Mouse (Mus musculus): ENCODE measurements around the gene Jarid2. TPM values are rescaled to one million over a fixed set of nuclear protein-coding genes. Genes with fewer than 3 reads are reported as not detected.
"Not testable (repeated sequence)": the region's sequence is repeated elsewhere in the genome, so short reads cannot be mapped to it uniquely, and the experiment has no call there.

The Jarid2 gene
- total RNA-seq (2014; fragmentation: Nextera tagmentation) (37.8 and 58.5 TPM in 2 replicates), total RNA-seq (2017) (31.0 and 37.9 TPM in 2 replicates)

DNA sequence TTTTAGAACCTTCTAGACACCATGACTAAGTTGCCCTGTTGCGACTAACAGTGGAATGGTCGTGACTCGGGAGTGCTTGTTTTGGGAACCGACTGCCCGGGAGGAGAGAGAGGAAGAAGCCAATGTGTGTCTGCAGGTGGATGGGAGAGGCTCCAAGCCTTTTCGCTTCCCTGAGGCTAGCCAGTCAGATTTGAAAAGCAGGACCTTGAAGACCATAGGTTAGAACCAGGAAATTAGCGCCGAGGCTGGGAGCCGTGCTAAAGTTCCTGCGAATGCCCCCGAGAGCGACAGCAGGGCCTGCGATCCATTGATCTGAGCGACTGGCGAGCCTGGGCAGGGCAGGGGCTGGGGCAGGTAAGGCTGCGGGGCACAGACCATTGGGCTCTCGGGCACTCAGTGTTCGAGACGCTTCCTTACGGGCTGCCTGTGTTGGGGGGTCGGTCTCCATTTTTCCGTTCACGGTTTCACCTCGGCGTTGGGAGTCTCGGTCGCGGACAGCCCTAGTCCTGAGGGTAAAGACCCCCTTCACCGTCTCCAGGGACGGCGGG lies at the start of gene Jarid2:
Gene Jarid2, plus strand, starts transcription at position 51 of the 548 bp plus-strand sequence.
- ATAC-seq (replicated peaks; ENCODE audit: poor library complexity, severe bottlenecking) = no peak

DNA sequence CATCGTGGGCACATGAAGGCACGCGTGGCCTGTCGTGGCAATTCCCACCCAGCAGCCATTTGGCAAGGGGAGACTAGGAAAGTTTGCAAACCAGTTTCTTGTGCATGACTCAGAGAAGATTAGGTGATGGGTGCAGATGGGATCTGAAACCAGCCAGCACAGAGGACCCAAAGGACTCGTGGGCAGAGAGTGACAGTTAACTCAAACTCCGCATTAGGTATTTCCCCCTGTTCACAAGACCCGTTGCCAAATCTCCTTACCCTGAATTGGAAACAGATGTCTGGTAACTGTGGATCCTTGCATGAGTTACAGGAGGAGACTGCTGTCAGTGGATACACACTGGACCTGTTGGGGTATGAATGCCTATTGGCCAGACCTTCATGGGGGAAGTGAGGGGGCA lies 48.2 kb upstream of the Jarid2 start:
- peak; percentile 53; the same call in 1 of the 2 replicates for ATAC-seq (replicated peaks; ENCODE audit: poor library complexity, severe bottlenecking)

DNA sequence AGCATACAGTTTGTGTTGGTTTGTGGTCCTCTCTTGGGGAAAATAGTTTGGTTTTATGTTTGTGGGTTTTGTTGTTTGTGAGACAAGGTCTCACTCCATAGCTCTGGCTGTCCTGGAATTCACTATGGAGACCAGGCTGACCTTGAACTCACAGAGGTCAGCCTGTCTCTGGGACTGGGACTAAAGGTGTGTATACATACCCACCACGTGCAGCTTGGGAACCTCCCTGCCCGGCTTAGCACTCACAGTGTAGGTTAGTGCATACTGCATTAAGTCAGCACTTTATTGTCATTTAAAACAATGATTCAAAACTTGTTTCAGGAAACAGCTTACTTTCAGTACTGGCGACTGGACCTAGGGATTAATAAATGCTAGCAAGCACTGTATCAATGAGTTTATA lies 41.1 kb upstream of the Jarid2 start:
- ATAC-seq (replicated peaks; ENCODE audit: poor library complexity, severe bottlenecking) = no peak

- ATAC-seq (replicated peaks; ENCODE audit: poor library complexity, severe bottlenecking) = no peak
Observed at GRCm38 (mm10) chr13:44697628-44698027, 31.6 kb upstream of the Jarid2 start.

DNA sequence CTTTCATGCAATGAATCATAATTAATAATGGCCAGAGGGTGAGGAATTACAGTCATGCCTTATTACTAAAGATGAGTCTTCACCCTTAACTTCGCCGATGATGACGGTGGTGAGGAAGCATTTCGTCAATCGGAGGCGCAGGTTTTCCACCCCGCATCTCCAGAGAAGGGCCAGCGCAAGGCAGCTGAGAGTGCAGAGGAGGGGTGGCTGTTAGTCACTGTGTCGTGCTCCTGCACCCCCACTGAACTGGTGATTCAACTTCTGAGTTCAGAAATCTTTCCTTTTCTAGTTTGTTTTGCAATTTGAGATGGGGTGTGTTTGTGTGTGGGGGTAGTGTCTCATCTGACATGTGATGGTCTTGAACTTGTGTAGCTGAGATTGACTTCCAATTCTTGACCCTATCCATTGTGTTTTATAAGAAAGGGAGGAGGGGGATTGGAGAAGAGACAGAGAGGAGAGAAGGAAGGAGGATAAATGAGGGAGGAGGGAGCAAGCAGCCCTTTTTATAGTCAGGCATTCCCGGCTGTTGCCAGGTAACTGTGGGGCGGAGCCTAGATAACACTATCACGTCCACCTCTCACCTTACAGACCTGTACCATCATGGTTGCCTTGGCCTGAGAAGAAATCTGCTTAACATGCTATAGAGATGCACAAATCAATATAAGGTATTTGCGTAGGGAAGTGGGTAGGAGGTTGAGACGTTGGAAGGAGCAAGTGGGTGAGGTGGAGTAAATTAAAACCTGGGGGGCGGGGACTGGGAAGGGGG lies 25.1 kb upstream of the Jarid2 start:
- no peak for ATAC-seq (replicated peaks; ENCODE audit: poor library complexity, severe bottlenecking)

GRCm38 (mm10) chr13:44705031-44705742 lies 24.1 kb upstream of the Jarid2 start:
- no peak for ATAC-seq (replicated peaks; ENCODE audit: poor library complexity, severe bottlenecking)

DNA sequence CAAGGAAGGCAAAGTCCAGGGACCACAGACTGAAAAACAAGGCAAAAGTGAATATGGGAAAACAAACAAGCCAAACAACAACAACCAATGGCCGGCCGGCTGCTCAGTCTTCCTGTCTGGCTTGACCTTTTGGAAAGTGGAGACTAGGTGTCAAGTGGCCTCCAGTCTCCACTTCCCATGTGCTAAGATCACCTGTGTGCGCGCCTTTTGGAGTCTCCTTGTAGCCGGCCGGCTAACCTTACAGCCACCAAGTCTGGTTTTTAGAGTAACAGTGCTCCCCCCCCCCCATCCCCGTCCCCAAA lies 23.6 kb upstream of the Jarid2 start:
- no peak for ATAC-seq (replicated peaks; ENCODE audit: poor library complexity, severe bottlenecking)

- no peak for ATAC-seq (replicated peaks; ENCODE audit: poor library complexity, severe bottlenecking)
Observed at GRCm38 (mm10) chr13:44706206-44706915, 22.9 kb upstream of the Jarid2 start.

- no peak for ATAC-seq (replicated peaks; ENCODE audit: poor library complexity, severe bottlenecking)
Observed at GRCm38 (mm10) chr13:44707176-44707575, 22.1 kb upstream of the Jarid2 start.

DNA sequence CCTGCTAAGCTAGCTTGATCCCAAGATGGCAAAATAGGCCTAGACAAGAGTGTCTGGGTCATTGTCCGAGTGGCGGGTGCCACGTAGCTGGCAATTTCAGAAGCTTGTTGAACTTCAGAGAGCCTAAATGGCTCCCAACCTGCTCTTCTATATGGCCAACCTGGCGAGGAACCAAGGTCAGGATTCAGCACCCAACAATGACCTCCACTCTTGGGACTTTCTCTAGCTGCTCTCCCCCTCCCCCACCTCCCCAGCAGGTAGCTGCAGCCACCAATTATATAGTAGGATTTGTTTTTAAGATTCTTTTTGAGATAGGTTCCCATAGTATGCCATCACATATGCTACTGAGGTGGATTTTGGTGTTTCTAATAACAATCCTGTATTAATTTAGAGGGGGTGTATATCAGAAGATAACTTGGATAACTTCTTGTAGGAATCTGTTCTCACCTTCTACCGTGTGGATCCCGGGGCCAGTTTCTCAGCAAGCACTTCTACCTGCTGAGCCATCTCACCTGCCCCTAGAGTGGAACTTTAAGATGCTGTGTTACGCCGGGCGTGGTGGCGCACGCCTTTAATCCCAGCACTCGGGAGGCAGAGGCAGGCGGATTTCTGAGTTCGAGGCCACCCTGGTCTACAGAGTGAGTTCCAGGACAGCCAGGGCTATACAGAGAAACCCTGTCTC lies 20.8 kb upstream of the Jarid2 start:
- ATAC-seq (replicated peaks; ENCODE audit: poor library complexity, severe bottlenecking) = no peak

- ATAC-seq (replicated peaks; ENCODE audit: poor library complexity, severe bottlenecking) = no peak
Observed at GRCm38 (mm10) chr13:44709747-44710480, 19.4 kb upstream of the Jarid2 start.

DNA sequence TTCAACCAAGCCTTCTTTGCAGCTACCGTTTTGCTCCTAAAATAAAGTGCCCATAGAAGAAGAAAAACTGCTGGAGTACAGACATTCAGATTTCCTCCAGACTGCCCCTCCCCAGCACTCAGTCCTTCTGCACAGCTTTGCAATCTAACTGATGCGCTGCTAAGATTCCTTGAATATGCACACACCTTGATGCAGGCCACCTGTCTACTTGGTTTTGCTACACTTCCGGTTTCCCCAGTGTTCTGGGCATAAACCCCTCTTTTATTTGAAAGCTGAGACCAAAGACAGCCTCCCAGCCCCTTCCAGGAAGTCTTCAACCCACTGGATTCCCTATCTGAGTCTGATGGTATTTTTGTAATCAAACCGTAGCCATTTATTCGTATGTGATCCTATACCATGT lies 18.2 kb upstream of the Jarid2 start:
- ATAC-seq (replicated peaks; ENCODE audit: poor library complexity, severe bottlenecking) = no peak

DNA sequence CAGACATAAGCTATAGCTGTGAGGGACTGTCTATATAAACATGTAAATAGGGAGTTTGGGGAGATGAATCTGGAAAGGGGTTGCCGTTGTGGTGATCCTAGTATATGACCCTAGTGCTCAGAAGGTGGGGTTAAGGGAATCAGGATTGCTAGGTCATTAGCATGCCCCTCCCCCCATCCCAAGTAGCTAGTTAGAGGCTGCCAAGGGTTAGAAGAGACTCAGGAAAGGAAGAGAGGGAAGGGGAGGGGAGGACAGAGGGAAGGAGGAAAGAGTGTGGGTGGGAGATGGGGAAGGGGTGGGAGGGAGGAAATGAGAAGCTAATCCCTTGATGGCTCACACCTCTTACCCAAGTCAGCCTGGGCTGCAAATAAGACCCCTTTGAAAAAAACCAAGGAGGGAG lies 17.4 kb upstream of the Jarid2 start:
- no peak for ATAC-seq (replicated peaks; ENCODE audit: poor library complexity, severe bottlenecking)

- no peak for ATAC-seq (replicated peaks; ENCODE audit: poor library complexity, severe bottlenecking)
Observed at GRCm38 (mm10) chr13:44715187-44715885, 13.9 kb upstream of the Jarid2 start.

- ATAC-seq (replicated peaks; ENCODE audit: poor library complexity, severe bottlenecking) = no peak
Observed at GRCm38 (mm10) chr13:44717838-44718237, 11.4 kb upstream of the Jarid2 start.

- ATAC-seq (replicated peaks; ENCODE audit: poor library complexity, severe bottlenecking) = not testable (repeated sequence)
Observed at GRCm38 (mm10) chr13:44718465-44718864, 10.8 kb upstream of the Jarid2 start.

GRCm38 (mm10) chr13:44720094-44720493 lies 9.2 kb upstream of the Jarid2 start:
- no peak for ATAC-seq (replicated peaks; ENCODE audit: poor library complexity, severe bottlenecking)

DNA sequence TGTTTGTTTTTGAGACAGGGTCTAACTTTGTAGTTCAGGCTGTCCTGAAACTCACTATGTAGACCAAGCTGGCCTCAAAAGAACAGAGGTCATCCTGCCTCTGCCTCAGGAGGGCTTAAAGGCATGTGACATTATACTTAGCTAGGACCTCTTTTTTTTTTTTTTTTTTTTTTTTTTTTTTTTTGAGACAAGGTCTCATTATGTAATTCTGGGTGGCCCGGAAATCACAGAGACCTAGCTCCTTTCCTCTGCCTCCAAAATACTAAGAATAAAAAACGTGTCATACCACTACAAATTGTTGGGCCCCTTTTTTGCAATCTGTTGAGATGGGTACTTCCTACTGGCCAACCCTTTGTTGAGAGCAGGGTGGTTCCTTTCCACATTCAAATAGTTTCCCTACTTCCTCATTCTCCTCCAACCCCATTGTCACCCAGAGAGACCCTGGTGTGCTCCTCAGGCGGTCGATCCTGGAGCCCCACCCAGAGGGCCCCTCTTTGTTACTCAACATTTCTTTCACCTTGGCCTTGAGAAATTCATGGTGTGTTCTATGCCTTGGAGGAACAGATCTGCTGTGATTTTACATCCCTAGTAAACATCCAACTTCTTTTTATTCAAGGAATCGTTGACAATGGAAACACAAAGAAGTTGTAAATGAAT lies 7.3 kb upstream of the Jarid2 start:
- ATAC-seq (replicated peaks; ENCODE audit: poor library complexity, severe bottlenecking) = peak; percentile 99

DNA sequence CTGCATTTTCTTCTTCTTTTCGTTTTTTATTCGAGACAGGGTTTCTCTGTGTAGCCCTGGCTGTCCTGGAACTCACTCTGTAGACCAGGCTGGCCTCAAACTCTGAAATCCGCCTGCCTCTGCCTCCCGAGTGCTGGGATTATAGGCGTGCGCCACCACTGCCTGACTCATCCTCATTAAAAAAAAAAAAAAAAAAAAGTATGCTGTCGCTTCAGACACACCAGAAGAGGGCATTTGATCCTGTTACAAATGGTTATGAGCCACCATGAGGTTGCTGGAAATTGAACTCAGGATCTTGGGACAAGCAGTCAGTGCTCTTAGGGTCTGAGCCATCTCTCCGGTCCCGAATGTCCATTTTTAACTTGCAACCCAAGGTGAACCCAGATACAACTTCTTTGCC lies 5.8 kb upstream of the Jarid2 start:
- ATAC-seq (replicated peaks; ENCODE audit: poor library complexity, severe bottlenecking) = not testable (repeated sequence)
